Mouse (Mus musculus) ovary, postnatal 14 days (tissue): ENCODE measurements at regions not wholly inside any gene's neighbourhood (a gene's known extent, or its start where the extent isn't known, plus 50 kb on each side); places are given as distances from the start of the nearest gene placed in this dataset.

Experiments
- DNase-seq: peaks from one replicate; pipeline ENCODE4 v3.0.0; 2022; ENCODE audit warnings: low spot score

DNA sequence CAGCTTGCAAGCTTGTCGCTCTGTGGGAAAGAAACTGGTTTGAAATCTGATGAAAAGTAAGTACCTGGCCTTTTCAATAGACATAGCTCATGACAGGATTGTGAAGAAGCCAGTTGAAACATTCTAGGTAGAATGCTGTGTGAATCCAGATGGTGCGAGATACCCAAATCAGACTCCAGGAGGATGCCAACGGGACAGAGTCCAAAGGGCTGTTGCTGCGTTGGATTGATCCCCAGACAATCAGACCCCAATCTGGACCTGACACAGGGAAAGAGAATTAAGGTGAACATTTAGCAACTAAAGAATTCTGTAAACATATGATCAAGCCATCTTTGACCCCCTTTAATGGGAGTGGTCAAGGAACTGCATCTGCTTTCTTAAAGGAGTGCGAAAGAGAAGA is 296.6 kb upstream of the Gm15217 start:
- no peak for DNase-seq

DNA sequence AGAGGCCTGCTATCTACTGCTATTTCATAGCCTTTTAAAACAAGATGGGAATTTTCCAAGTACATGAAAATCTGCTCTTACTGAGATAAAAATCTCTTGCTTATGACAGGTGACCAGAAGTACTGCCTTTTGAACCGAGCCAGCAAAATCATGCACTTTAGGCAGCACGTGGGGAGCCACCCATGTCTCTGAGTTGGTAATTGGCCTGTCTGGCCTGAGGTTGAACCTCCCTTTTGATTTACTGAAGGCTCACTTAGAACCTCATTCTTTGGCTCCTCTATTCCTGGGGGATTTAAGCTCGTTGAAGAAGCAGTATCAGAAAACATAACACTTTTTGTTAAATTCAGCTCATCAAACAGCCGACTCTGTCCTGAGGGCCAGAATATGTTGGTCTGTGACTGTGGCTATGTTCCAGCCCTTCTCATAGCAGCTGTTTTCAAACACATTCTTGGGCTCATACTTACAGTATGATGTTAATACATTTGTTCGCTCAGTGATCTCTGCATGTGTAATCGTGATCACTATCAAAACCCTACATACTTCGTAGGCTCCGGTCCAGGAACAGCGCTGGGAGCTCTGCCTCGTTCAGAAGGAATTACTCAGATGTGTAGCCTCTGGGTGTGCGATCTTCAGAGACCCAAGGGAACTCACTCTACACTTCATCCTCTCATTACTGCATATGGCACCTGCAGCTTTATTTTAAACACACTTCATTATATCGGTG is 290.1 kb upstream of the Gm15217 start:
- DNase-seq = no peak

DNA sequence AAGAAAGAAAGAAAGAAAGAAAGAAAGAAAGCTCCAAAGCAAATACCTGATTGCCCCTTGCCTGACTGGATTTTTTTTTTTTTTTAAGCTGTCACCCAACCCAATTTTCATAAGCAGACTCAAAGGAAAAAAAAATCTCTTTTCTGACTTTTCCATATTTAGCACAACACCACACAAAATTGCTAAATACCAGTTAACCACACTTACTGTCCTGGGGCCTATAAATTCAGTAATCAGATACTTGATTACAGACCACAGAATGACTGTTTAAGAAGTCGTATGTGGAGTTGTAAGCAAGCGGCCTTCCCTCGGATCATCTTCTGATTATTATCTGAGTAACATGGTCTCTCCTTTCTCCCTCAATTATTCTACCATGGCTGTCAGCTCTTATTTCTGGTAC is 263.3 kb upstream of the Gm15217 start:
- DNase-seq = no peak

DNA sequence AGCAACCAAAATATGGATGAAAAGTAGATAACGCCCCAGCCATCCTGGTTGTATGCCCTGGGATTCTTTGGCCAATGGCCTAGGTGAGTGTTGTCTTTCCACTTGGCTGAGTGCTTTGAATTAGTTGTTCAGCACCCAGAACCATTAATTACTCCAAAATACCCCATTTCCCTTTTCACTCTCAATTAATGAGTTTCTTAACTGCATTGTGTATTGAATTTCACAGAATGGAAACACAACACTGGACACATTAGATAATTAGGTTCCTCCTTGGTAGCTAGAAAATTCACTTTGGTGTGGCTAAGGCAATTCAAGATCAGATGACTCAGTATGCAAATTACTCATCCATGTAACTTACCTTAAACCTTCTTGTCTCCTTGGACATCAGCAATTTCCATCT is 252.7 kb upstream of the Gm15217 start:
- no peak for DNase-seq

DNA sequence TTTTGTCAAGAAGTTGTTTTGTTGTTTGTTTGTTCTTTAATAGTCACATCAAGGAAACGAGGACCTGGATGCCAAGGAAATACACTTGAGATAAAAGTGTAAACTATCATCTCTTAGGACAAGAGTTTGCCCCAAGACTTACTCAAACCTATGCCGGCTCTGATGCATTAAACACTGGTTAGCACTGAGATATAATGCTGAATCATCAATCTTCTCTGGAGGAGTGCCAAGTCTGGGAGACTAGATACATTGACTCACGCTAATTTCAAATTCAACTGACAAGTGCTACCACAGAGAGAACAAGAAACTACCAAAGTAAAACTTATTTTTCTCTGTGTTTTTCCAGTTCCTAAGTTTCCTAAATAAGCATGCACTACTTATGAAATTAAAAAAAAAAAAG is 249.5 kb upstream of the Gm15217 start:
- DNase-seq = no peak

DNA sequence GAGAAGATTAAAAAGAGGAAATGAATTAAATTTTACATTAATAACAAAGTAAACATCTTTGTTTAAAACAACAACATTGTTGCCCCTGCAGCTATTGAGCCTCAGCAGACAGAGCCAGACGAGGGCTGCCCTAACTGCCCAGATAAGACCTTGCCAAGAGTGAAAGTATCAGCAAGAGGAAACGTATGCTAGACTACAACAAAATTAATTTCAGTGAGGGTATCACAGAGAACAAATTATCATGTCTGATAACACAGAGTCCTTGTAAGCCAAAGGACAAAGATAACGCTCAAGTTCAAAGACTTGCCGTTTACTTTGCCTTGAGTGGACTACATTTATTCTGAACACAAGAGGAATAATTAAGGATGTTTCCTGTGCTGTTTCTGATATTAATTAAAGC is 235.0 kb upstream of the Gm15217 start:
- DNase-seq = no peak

DNA sequence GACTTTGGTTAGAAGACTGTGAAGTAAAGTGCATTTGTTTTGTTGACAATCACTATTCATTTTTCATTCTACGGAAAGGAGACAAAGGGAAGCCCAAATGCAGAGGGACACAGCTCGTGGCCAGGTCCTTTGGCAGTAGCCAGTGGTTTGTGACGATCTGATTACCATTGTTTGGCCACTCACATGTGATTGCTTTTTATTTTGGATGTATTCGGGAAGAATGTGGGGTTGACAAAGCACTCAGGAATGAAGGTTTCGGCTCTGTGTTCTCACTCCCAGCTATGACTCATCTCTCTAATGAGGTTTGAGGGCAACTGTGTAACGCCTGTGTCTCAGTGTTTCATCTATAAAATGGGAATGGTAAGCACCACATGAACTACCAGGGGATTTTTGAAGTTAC is 234.5 kb upstream of the Gm15217 start:
- no peak for DNase-seq

DNA sequence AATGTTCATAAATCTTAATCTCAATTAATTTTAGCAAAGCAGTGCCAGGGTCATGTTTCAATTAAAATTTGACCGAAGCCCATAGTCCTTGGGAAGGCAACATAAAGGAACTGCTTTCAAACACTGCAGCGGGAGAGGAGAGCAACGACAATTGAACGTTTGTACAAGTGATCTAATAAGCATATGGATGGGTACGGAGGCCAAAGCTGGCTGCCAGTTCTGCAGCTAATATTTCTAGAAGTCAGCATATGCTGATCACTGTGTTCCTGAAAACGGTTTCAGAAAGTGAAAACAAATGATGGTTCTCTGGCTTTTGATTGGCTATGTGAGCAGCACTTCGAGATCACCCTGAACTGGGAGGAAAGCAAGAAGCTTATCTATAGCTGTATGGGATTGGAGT is 233.6 kb upstream of the Gm15217 start:
- DNase-seq = no peak

DNA sequence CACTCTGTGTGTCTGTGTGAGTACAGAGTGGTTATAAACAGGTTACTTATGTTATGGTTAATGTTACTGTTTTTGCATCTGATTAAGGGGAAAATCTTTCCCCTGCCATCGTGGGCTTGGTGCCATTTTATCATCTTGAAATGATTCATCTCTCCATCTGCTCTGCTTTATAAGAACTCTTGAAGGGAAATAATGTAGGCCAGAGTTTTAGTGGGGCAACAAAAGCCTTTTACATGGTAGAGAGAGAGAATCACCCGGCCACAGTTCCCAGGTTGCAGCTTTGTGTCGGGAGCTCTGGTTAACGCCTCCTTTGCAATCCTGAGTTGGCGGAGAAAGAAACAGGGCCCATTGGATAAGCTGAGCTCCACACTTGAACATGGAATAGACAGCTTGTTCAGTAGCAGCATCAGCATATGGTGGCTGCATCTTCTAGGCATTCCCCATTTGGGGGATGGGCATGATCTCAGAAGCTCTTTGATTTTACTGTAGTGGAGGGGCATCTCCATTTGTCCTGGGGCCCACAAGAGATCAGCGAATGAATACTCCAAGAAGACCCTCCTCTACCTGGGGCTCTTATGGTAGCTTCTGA is 230.0 kb upstream of the Gm15217 start:
- DNase-seq = no peak

DNA sequence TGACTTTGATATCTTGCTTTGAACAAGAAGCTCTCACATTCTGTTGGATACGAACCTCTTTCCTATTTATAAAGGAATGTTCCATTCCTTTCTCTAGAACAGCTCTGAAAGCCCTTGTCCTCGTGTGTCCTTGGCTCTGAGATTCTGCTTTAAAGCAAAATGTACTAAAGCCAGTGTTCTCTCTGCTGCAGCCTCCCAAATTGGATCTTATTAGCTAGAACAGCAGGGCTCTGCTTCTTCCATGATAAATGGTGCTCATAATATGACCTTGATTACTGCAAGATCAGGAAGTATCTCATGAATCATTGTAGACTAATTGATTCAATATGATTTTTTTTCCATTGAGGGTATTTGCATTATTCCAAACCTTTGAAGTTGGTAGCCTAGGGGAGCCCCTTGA is 220.5 kb upstream of the Gm15217 start:
- no peak for DNase-seq

DNA sequence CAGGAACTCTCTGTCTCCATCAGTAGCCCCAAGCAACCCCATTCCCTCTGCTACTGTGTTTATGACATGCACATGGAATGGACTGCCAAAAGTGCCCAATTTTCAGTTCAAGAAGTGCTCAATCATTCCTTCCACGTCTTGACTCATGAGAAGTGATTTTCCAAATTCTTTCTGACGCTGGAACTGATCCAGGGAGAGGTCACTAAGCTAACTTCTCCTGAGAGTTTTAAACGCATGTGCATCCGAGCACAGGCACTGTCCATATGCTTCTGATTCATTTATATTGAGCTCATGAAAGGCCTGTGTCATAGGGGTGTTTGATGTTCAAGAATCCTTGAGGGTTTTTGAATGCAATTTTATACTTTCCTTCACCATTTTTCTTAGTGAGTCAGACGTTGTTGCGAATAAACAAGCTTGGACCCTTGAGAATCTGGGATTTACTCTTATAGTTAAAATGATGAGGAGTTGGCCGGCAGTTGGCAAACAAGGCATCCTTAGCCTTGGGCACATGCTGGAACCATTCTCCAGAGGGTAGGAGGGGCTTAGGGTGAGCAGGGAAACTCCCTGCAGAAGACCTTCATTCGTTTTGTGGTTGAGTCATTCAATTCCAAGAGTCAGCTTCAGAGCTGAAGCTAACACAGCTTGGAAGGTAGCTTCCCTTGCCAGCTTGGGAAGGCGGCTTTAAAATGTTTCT is 206.9 kb upstream of the Gm15217 start:
- no peak for DNase-seq

DNA sequence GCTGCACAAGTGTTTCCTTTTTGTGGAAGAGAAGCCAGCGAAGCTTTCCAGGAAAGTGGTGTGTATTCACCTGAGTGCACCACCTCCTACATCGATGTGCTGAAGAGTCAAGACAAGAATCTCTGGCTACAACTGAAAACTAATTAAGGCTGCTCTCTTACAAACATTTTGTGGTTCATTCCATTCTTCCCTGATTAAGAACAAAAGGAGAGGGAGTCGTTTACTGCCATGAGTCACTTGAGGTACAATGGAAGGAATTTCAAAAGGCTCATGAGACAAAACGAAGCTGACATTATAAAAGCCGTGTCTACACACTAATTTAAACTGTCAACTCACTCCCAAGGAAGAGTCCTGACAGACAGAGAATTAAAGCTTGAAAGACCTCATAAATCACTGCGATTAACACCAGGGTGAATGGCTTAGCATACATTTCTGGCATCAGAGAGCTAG is 206.3 kb upstream of the Gm15217 start:
- DNase-seq = no peak

DNA sequence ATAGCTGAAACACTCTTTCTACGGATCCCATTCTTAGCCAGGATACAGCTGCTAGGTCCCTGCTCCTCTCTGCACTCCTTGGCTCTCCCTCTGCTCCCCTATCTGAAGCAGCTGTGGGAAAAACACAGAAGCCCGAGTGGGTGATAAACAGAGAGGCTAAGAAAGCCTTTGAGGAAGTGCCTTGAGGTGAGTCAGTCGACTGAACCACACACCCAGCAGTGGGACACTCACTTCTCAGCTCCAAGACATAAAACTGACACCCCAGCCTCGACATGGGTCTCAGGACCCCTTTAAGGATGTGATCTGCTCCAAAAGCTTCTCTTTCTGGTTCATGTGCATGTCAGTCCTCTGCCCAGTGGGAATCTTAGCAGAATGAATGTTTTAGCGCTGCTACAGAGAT is 204.8 kb upstream of the Gm15217 start:
- DNase-seq = no peak

DNA sequence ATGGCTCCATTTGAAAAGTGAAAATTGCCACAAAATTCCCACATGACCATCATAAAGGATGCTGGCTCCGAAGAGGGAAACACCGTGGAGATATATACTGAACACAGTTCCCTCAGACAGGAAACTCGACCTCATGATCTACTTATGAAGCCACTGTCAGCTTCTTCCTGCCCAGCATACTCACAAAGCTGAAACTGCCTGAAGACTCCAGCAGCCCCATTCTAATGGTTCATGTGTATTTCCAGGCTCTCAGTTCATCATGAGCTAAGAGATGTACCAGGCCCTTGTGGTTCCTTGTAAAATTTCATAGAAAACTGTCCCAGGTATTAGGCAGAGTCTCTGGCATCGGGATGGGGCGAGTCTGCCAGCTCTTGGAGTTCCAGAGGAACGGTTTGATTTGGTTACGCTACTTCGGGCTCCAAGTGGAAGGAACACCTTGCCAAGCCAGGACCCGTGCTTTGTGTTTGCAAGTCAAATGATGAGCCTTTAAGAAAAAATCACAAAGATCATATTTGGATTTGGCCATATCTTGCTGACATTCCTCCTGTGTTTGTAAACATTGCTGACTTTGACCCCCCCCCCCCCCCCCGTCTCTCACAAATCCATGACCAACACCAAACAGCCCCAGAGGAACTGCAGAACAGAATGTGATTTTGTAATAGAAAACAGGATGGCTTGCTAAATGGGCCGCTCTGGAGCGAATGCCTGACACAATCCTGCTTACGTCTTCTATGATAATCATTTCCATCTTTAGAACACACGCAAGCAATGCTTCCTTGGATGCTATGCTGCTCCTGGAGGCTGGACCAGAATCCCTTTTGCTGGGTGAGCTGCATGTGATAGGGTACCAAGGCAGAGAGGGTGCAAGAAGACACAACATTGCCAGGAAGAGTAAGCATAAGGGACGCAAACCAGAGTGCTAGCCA is 203.7 kb upstream of the Gm15217 start:
- DNase-seq = no peak

DNA sequence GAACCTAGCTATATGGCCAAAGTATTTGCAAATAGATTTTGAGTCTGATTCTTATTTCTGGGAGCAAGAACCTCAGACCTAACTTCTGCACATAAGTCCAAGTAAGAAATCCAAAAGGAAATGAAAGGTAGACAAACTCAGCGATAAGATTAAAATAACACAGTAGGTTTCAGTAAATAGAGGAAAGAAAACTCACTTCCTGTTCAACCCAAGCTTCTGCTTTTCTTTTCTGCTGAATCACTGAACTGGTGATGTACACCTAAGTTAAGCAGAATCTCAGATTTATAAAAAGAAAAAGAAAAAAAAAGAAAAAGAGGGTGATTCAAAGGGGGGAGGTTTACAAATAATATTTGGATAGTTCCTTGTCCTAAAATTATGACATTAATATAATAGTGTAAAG is 200.2 kb upstream of the Gm15217 start:
- DNase-seq = no peak

DNA sequence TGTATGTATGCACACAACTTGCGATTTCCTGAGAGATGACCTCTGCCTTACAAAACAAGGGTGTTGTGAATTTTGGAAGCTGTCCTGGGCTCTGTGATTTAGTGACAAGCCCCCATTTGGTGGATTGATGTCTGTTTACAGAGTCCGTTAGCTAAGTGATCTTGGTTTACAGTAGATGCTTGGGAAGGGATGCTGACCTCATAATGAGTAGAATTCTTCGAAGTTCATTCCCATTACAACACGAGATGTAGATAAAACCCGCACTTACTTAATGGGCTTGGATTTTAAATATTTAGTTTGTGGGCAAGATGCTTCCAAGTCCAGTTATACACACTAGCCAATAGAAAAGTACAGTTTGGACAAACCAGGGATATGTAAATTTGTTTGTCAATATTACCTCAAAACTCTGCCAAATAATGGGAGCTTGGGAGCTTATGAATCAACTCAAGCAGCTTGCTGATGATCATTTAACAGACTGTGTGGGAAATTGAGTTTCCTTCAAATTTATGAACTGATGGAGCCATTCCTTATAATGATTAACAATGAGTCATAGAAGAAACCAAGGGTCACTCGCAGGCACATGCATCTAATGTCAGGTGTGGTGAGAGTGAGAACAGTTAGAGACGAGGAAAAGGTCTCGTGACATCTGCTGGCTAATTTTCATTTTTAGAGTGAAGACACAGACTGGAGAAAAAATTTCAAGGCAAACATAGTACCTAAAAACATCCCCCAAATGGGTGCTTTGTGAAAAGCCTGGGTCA is 187.4 kb upstream of the Gm15217 start:
- DNase-seq = no peak

DNA sequence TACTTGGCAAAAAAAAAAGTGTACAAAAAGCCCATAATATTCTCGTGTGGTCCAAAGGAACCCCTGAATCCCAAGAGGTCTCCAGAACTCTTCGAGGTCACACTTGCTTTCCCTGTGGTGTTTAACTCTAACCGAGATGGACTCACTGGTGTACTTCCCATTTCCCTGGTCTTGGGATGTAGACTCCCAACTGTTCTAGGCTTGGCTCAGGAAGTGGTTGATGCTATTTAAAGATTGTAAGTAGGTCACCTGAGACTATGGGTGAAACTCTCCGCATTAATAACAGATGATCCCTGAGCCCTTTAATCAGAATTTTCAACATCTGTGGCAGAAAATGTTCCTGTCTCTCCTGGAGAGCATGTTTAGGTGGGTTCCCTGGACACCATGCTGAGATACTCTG is 185.6 kb upstream of the Gm15217 start:
- no peak for DNase-seq

DNA sequence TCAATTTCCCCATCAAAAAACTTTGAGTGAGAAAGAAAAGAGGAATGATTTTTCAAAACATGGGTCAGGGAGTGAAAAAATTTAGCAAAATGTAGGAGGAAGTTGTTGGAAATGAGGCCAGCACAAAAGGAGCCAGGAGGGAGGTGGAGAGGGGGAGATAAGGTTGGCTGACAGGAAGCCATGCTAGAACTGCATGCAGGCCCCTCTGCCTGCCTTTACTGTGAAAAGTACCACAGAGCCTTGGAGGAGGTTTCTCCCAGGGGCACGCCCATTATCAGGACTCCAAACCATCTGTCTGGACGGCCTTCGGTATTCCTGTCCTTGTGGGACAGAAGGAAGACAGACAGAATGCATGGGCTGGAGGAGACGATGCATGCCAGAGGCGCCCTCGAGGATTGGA is 183.3 kb upstream of the Gm15217 start:
- DNase-seq = no peak

DNA sequence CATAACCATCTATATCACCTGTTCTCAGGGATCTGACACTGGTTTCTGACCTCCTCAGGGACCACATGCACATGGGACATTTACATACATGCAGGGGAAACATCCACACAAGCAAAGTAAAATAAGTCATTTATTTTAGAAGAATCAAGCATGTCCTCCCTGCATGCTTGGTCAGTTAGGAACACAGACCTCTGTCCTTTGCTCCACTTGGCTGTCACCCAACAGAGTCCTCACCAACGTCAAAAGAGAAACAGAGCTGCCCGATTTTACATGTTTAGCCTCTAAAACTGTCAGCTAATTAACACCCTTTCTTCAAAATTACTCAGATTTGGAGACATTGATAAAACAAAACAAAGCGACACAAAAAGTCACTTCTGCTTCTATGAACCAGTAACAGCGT is 176.4 kb upstream of the Gm15217 start:
- no peak for DNase-seq

DNA sequence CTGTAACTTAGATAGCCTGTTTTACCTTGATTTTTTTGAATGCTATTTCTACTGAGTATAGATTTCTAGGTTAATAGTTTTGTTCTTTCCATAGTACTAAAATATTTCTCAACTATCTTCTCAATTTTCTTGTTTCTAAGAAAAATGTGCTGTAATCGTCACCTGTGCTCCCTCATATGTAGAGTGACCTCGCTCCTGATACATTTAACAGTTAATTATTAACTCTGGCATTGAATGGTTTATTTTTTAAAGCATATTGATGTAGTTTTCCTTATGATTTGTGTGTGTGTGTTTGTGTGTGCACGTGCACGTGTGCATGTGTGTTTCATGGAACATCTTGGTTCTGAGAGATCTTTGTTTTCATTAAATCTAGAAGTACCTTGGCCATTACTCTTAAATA is 158.7 kb upstream of the Gm15217 start:
- no peak for DNase-seq

DNA sequence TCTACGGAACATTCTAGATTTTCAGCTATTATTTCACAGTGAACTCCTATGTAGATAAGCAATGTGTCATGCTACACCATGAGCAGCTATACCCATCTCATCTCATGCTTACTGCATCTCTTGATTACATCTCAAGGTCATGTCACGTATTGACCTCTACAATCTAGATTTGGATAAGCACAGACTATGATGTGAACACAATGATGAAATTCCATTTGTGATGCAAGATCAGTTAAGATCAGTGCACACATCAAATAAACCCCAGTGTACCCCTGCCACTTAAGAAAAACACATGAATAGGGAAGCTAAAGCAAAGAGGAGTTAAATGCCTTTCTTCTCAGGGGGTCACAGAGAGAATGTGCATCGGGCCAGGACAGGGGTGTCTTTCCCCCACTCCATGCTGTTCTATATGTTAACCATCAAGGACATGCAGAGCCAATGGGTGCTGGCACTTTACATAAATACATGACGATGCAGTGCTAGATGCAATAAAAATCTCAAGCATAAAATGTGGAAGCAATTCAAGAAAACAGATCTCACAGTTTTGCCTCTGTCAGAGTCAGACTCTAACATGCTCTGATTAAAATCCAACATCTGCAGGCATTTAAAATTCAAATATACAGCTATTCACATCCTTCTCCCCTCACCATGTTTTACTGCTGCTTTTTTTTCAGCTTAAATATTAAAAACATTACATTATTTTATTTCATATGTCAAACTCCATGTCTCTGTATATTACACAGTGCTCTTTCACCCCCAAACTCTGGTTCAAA is 157.1 kb upstream of the Gm15217 start:
- no peak for DNase-seq
